22 mouse cellular contexts compared by ENCODE assay signal in the genomic region with DNA sequence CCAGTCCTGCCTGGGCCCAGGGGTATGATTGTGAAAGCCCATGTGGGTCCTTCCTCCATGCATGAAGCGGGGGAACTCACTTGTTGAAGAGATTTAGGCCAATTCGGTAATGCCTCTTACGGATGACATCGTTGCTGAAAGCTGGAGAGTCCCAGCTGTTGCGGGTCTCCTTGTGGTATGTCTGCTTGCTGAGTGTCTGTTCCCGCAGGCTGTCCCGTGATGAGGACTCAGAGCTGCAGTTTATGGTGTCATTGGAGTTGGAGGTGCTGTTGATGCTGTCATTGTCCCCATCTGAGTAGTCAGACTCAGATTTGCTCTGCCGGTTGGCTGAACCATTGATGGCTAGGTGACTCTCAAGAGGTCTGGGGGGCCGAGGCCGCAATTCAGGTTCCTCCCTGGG.
A peak's percentile ranks its signal among the peaks of the same experiment; 100 is the strongest.
DNase-seq lines count a peak whose midpoint lies in the region; ATAC-seq and TF ChIP-seq lines count a peak whose summit lies in the region.
"Had no signal": no experiment of that assay in that cellular context is flagged by ENCODE, and none has a peak within 500 bp of the region (broad histone marks: within the 10 kb centered on the region; RNA-seq: fewer than 3 reads in every experiment).

No protein-coding gene starts in this region.

- no peak for TF ChIP-seq CTCF in lung, postnatal 0 days (IDR thresholded peaks at IDR 0.05)

- H3K4me3 ChIP-seq in heart, embryonic 12.5 days: no peak overlapping the region
- H3K4me3 ChIP-seq in hindbrain, embryonic 12.5 days: no peak overlapping the region
- H3K4me3 ChIP-seq in hindbrain, embryonic 14.5 days (replicated peaks; ENCODE audit: low read length): no peak overlapping the region
- H3K4me3 ChIP-seq in lung, postnatal 0 days (ENCODE audit: low read depth, low read length): no peak overlapping the region
- H3K4me3 ChIP-seq: embryonic facial prominence, embryonic 12.5 days; erythroblast, embryonic 14.5 days; forebrain, embryonic 12.5 days; hindbrain, embryonic 15.5 days had no signal

- 52% methylated on average over 10 of the region's 10 CpGs for WGBS in heart, embryonic 12.5 days
- WGBS in hindbrain, embryonic 12.5 days: 92% methylated on average over 10 of the region's 10 CpGs
- WGBS in hindbrain, embryonic 14.5 days: 91% methylated on average over 10 of the region's 10 CpGs
- 71% methylated on average over 10 of the region's 10 CpGs for WGBS in lung, postnatal 0 days

- peak overlapping the region; percentile 89 for H3K27ac ChIP-seq in heart, embryonic 12.5 days (ENCODE audit: poor library complexity, severe bottlenecking)
- H3K27ac ChIP-seq in hindbrain, embryonic 12.5 days: no peak overlapping the region
- no peak overlapping the region for H3K27ac ChIP-seq in hindbrain, embryonic 14.5 days
- H3K27ac ChIP-seq in lung, postnatal 0 days (ENCODE audit: low read length): no peak overlapping the region
- H3K27ac ChIP-seq: embryonic facial prominence, embryonic 12.5 days; forebrain, embryonic 12.5 days; hindbrain, embryonic 15.5 days; stomach, postnatal 0 days had no signal

- no peaks in the 10 kb centered on the region for H3K27me3 ChIP-seq in heart, embryonic 12.5 days (replicated peaks)
- H3K27me3 ChIP-seq in hindbrain, embryonic 12.5 days: no peaks in the 10 kb centered on the region
- no peaks in the 10 kb centered on the region for H3K27me3 ChIP-seq in hindbrain, embryonic 14.5 days (ENCODE audit: control insufficient read depth, insufficient read depth, low read length)
- no peaks in the 10 kb centered on the region for H3K27me3 ChIP-seq in lung, postnatal 0 days (replicated peaks; ENCODE audit: insufficient read depth, low read length)
- H3K27me3 ChIP-seq: embryonic facial prominence, embryonic 12.5 days; forebrain, embryonic 12.5 days; hindbrain, embryonic 15.5 days had no signal

- H3K36me3 ChIP-seq in heart, embryonic 12.5 days: peaks cover 66% of the 10 kb centered on the region
- peaks cover 65% of the 10 kb centered on the region for H3K36me3 ChIP-seq in hindbrain, embryonic 12.5 days
- peaks cover 65% of the 10 kb centered on the region for H3K36me3 ChIP-seq in hindbrain, embryonic 14.5 days (replicated peaks; ENCODE audit: control insufficient read depth, insufficient read depth)
- peaks cover 41% of the 10 kb centered on the region; the same call in 1 of the 2 replicates for H3K36me3 ChIP-seq in lung, postnatal 0 days (ENCODE audit: insufficient read depth, low read length)

- no peak for ATAC-seq in heart, embryonic 12.5 days (ENCODE audit: insufficient number of reproducible peaks, low FRiP score)
- 0 out of 2 replicates have a peak, but pooled peaks have one; percentile 3 for ATAC-seq in hindbrain, embryonic 12.5 days (ENCODE audit: low FRiP score)
- no peak for ATAC-seq in hindbrain, embryonic 14.5 days (ENCODE audit: low FRiP score)
- peak; percentile 26; the same call in 1 of the 2 replicates for ATAC-seq in lung, postnatal 0 days
- ATAC-seq: activated CD4-positive, CD25-positive, alpha-beta regulatory T cell, adult 4 months; liver, postnatal 0 days had no signal

- TF ChIP-seq EP300 in lung, postnatal 0 days (IDR thresholded peaks at IDR 0.05): no peak

- H3K4me1 ChIP-seq in heart, embryonic 12.5 days (replicated peaks): peaks cover 54% of the 10 kb centered on the region
- H3K4me1 ChIP-seq in hindbrain, embryonic 12.5 days: peaks cover 8% of the 10 kb centered on the region; the same call in 1 of the 2 replicates
- H3K4me1 ChIP-seq in hindbrain, embryonic 14.5 days (replicated peaks; ENCODE audit: control insufficient read depth, insufficient read depth, low read length): no peaks in the 10 kb centered on the region
- peaks cover 7% of the 10 kb centered on the region; the same call in 1 of the 2 replicates for H3K4me1 ChIP-seq in lung, postnatal 0 days (ENCODE audit: insufficient read depth, low read depth, low read length)
- H3K4me1 ChIP-seq: forebrain, embryonic 12.5 days had no signal

- peak overlapping the region; percentile 34 for H3K4me2 ChIP-seq in heart, embryonic 12.5 days
- no peak overlapping the region for H3K4me2 ChIP-seq in hindbrain, embryonic 12.5 days (replicated peaks)
- H3K4me2 ChIP-seq in hindbrain, embryonic 14.5 days (replicated peaks): no peak overlapping the region
- no peak overlapping the region for H3K4me2 ChIP-seq in lung, postnatal 0 days (replicated peaks; ENCODE audit: low read depth, low read length)
- H3K4me2 ChIP-seq: embryonic facial prominence, embryonic 12.5 days; forebrain, embryonic 12.5 days; hindbrain, embryonic 15.5 days; liver, embryonic 11.5 days; midbrain, embryonic 11.5 days had no signal

- H3K9me3 ChIP-seq in heart, embryonic 12.5 days (replicated peaks): no peaks in the 10 kb centered on the region
- no peaks in the 10 kb centered on the region for H3K9me3 ChIP-seq in hindbrain, embryonic 12.5 days (replicated peaks)
- H3K9me3 ChIP-seq in hindbrain, embryonic 14.5 days (ENCODE audit: control insufficient read depth, low read length): no peaks in the 10 kb centered on the region
- no peaks in the 10 kb centered on the region for H3K9me3 ChIP-seq in lung, postnatal 0 days (ENCODE audit: low read length)
- H3K9me3 ChIP-seq: embryonic facial prominence, embryonic 12.5 days; forebrain, embryonic 12.5 days; hindbrain, embryonic 15.5 days had no signal

- 0 out of 2 replicates have a peak overlapping the region, but pooled peaks have one; percentile 21 for H3K9ac ChIP-seq in heart, embryonic 12.5 days
- no peak overlapping the region for H3K9ac ChIP-seq in hindbrain, embryonic 12.5 days
- H3K9ac ChIP-seq in hindbrain, embryonic 14.5 days: no peak overlapping the region
- no peak overlapping the region for H3K9ac ChIP-seq in lung, postnatal 0 days (replicated peaks; ENCODE audit: low read depth)
- H3K9ac ChIP-seq: embryonic facial prominence, embryonic 12.5 days; forebrain, embryonic 12.5 days; hindbrain, embryonic 15.5 days; liver, postnatal 0 days had no signal

- no peak for DNase-seq in heart, adult 18-20 months
- DNase-seq in hindbrain, embryonic 14.5 days (ENCODE audit: low spot score): no peak
- DNase-seq in lung, postnatal 0 days (ENCODE audit: low spot score): no peak
- no peak for DNase-seq in lung, postnatal 14 days
- no peak for DNase-seq in thymus, postnatal 0 days (ENCODE audit: low spot score)
- DNase-seq: adrenal gland, adult 8-10 months; cerebellum, adult 18-20 months; kidney, postnatal 36 days; liver, postnatal 0 days; lung, postnatal 10 days; right cerebral cortex, postnatal 14 days; thymus, adult 2 months had no signal

Comparison
In these comparisons a context has a peak if more than half of its experiments do, and no peak if none do; other contexts are left out.
1. ATAC-seq: peak in hindbrain, embryonic 12.5 days (single experiment) and lung, postnatal 0 days (single experiment); none in heart, embryonic 12.5 days (single experiment) and hindbrain, embryonic 14.5 days (single experiment).